Mouse (Mus musculus) MEL (cell line): ENCODE data around the gene Orm2. TPM values are rescaled to one million over a fixed set of nuclear protein-coding genes. Genes with fewer than 3 reads are reported as not detected.

Experiments
- DNase-seq: peaks from one replicate; pipeline ENCODE4 v3.0.0; 2011; ENCODE audit warnings: low read depth, low spot score
- H3K27ac ChIP-seq: 2 replicates; pipeline ENCODE4 v1.5.1; 2012; ENCODE audit warnings: low read depth, mild to moderate bottlenecking, control low read depth, low read length, moderate library complexity; ENCODE audit not compliant: control insufficient read depth
- H3K27me3 ChIP-seq, 2 experiments: fragments of 150-350 bp in 1 of 2; sonication (generic) in 1 of 2; 2 replicates each; pipeline ENCODE4 v1.6.1; 2012; ENCODE audit warnings: low read length in 2 of 2, mild to moderate bottlenecking in 2 of 2, improper control_type of control experiment in 1 of 2, moderate library complexity in 1 of 2; ENCODE audit not compliant: insufficient read depth in 2 of 2, control insufficient read depth in 1 of 2
- H3K36me3 ChIP-seq, 2 experiments: 2 replicates each; pipeline ENCODE4 v1.6.1; 2012 to 2014; ENCODE audit warnings: low read length in 2 of 2, improper control_type of control experiment in 1 of 2, inconsistent platforms in 1 of 2, mild to moderate bottlenecking in 1 of 2; ENCODE audit not compliant: insufficient read depth in 2 of 2, control insufficient read depth in 1 of 2
- H3K4me1 ChIP-seq, 2 experiments: fragments of 150-350 bp in 1 of 2; sonication (generic) in 1 of 2; 2 replicates each; pipeline ENCODE4 v1.6.1; 2012; ENCODE audit warnings: low read length in 2 of 2, improper control_type of control experiment in 1 of 2, mild to moderate bottlenecking in 1 of 2; ENCODE audit not compliant: insufficient read depth in 2 of 2, control insufficient read depth in 1 of 2
- H3K4me3 ChIP-seq, 2 experiments: fragments of 150-350 bp in 1 of 2; sonication (generic) in 1 of 2; 2 replicates each; pipeline ENCODE4 v1.5.1; 2012; ENCODE audit warnings: low read depth in 2 of 2, low read length in 2 of 2, mild to moderate bottlenecking in 2 of 2, moderate library complexity in 2 of 2, control low read depth in 1 of 2, improper control_type of control experiment in 1 of 2; ENCODE audit not compliant: control insufficient read depth in 1 of 2, insufficient read depth in 1 of 2
- H3K79me2 ChIP-seq: 2 replicates; pipeline ENCODE4 v1.6.1; 2012; ENCODE audit warnings: mild to moderate bottlenecking, low read length, moderate library complexity; ENCODE audit not compliant: control insufficient read depth, poor library complexity, insufficient read depth
- H3K9ac ChIP-seq: 2 replicates; pipeline ENCODE4 v1.6.1; 2012; ENCODE audit warnings: low read depth, mild to moderate bottlenecking, control low read depth, low read length, moderate library complexity; ENCODE audit not compliant: control insufficient read depth, poor library complexity, severe bottlenecking
- H3K9me3 ChIP-seq: fragments of 150-350 bp; sonication (generic); replicated peaks from 2 replicates; pipeline ENCODE4 v1.6.1; 2012; ENCODE audit warnings: mild to moderate bottlenecking, low read length, improper control_type of control experiment, moderate library complexity; ENCODE audit not compliant: insufficient read depth
- CHD1 ChIP-seq: IDR thresholded peaks from 2 replicates; pipeline ENCODE4 v1.6.1; 2012; ENCODE audit warnings: low read depth, mild to moderate bottlenecking, inconsistent platforms, low read length, improper control_type of control experiment
- CHD2 ChIP-seq: IDR thresholded peaks from 2 replicates; pipeline ENCODE4 v1.6.1; 2011; ENCODE audit warnings: low read length, improper control_type of control experiment
- E2F4 ChIP-seq: IDR thresholded peaks from 2 replicates; pipeline ENCODE4 v1.6.1; 2011; ENCODE audit warnings: low read depth, low read length, improper control_type of control experiment, borderline replicate concordance
- ELF1 ChIP-seq: IDR thresholded peaks from 2 replicates; pipeline ENCODE4 v1.6.1; 2014; ENCODE audit warnings: low read depth, mild to moderate bottlenecking, inconsistent platforms, low read length, improper control_type of control experiment, moderate library complexity
- ETS1 ChIP-seq: IDR thresholded peaks from 2 replicates; pipeline ENCODE4 v1.6.1; 2012; ENCODE audit warnings: low read depth, mild to moderate bottlenecking, inconsistent platforms, low read length, improper control_type of control experiment, moderate library complexity
- GABPA ChIP-seq: IDR thresholded peaks from 2 replicates; pipeline ENCODE4 v1.6.1; 2012; ENCODE audit warnings: low read depth, mild to moderate bottlenecking, inconsistent platforms, low read length, improper control_type of control experiment, moderate library complexity
- HCFC1 ChIP-seq: IDR thresholded peaks from 2 replicates; pipeline ENCODE4 v1.6.1; 2012; ENCODE audit warnings: low read depth, mild to moderate bottlenecking, inconsistent platforms, low read length, improper control_type of control experiment, moderate library complexity
- MAFK ChIP-seq: IDR thresholded peaks from 2 replicates; pipeline ENCODE4 v1.6.1; 2011; ENCODE audit warnings: low read depth, mild to moderate bottlenecking, low read length, improper control_type of control experiment, borderline replicate concordance
- MAX ChIP-seq: IDR thresholded peaks from 2 replicates; pipeline ENCODE4 v1.6.1; 2011; ENCODE audit warnings: low read length, improper control_type of control experiment
- MEF2A ChIP-seq: IDR thresholded peaks from 2 replicates; pipeline ENCODE4 v1.6.1; 2014; ENCODE audit warnings: low read depth, mild to moderate bottlenecking, inconsistent platforms, low read length, improper control_type of control experiment; ENCODE audit not compliant: poor library complexity, insufficient replicate concordance, severe bottlenecking; ENCODE audit errors: extremely low read depth
- MXI1 ChIP-seq: IDR thresholded peaks from 2 replicates; pipeline ENCODE4 v1.6.1; 2011; ENCODE audit warnings: mild to moderate bottlenecking, low read depth, low read length, improper control_type of control experiment
- MYB ChIP-seq: IDR thresholded peaks from 2 replicates; pipeline ENCODE4 v1.6.1; 2011; ENCODE audit warnings: mild to moderate bottlenecking, low read depth, low read length, improper control_type of control experiment
- MYC ChIP-seq: IDR thresholded peaks from 2 replicates; pipeline ENCODE4 v1.6.1; 2011; ENCODE audit warnings: low read depth, mild to moderate bottlenecking, low read length, improper control_type of control experiment, moderate library complexity
- NRF1 ChIP-seq: IDR thresholded peaks from 2 replicates; pipeline ENCODE4 v1.6.1; 2014; ENCODE audit warnings: low read depth, mild to moderate bottlenecking, inconsistent platforms, low read length, improper control_type of control experiment, moderate library complexity; ENCODE audit not compliant: poor library complexity, insufficient read depth, severe bottlenecking
- POLR2AphosphoS2 ChIP-seq: IDR thresholded peaks from 2 replicates; pipeline ENCODE4 v1.6.1; 2011; ENCODE audit warnings: low read length, improper control_type of control experiment
- RAD21 ChIP-seq: IDR thresholded peaks from 2 replicates; pipeline ENCODE4 v1.6.1; 2011; ENCODE audit warnings: mild to moderate bottlenecking, low read depth, low read length, improper control_type of control experiment
- RCOR1 ChIP-seq: IDR thresholded peaks from 2 replicates; pipeline ENCODE4 v1.6.1; 2012; ENCODE audit warnings: low read depth, mild to moderate bottlenecking, inconsistent platforms, low read length, improper control_type of control experiment
- SIN3A ChIP-seq: IDR thresholded peaks from 2 replicates; pipeline ENCODE4 v1.6.1; 2012; ENCODE audit warnings: low read length, improper control_type of control experiment, inconsistent platforms
- SMC3 ChIP-seq: IDR thresholded peaks from 2 replicates; pipeline ENCODE4 v1.6.1; 2011; ENCODE audit warnings: low read depth, low read length, improper control_type of control experiment
- TAL1 ChIP-seq: IDR thresholded peaks from 2 replicates; pipeline ENCODE4 v1.6.1; 2012; ENCODE audit warnings: mild to moderate bottlenecking, inconsistent platforms, low read length, moderate library complexity, mixed read lengths
- TCF12 ChIP-seq: IDR thresholded peaks from 2 replicates; pipeline ENCODE4 v1.6.1; 2014; ENCODE audit warnings: low read depth, mild to moderate bottlenecking, inconsistent platforms, low read length, improper control_type of control experiment, moderate library complexity
- UBTF ChIP-seq: IDR thresholded peaks from 2 replicates; pipeline ENCODE4 v1.6.1; 2012; ENCODE audit warnings: low read depth, mild to moderate bottlenecking, inconsistent platforms, low read length, improper control_type of control experiment, moderate library complexity, borderline replicate concordance; ENCODE audit not compliant: insufficient read depth
- USF1 ChIP-seq: IDR thresholded peaks from 2 replicates; pipeline ENCODE4 v1.6.1; 2014; ENCODE audit warnings: low read depth, mild to moderate bottlenecking, inconsistent platforms, low read length, improper control_type of control experiment, moderate library complexity
- USF2 ChIP-seq, 2 experiments: IDR thresholded peaks; 2 replicates each; pipeline ENCODE4 v1.6.1; 2011 to 2012; ENCODE audit warnings: improper control_type of control experiment in 2 of 2, low read length in 2 of 2, borderline replicate concordance in 1 of 2, inconsistent platforms in 1 of 2, low read depth in 1 of 2, mild to moderate bottlenecking in 1 of 2; ENCODE audit not compliant: insufficient read depth in 1 of 2
- ZC3H11A ChIP-seq: IDR thresholded peaks from 2 replicates; pipeline ENCODE4 v1.6.1; 2012; ENCODE audit warnings: low read depth, mild to moderate bottlenecking, inconsistent platforms, low read length, improper control_type of control experiment
- ZMIZ1 ChIP-seq: IDR thresholded peaks from 2 replicates; pipeline ENCODE4 v1.6.1; 2012; ENCODE audit warnings: low read depth, mild to moderate bottlenecking, inconsistent platforms, low read length, improper control_type of control experiment, moderate library complexity
- ZNF384 ChIP-seq: IDR thresholded peaks from 2 replicates; pipeline ENCODE4 v1.6.1; 2012; ENCODE audit warnings: low read depth, mild to moderate bottlenecking, inconsistent platforms, low read length, improper control_type of control experiment
- polyA plus RNA-seq, 2 experiments: library from polyadenylated mRNA; stranded (reverse) in 1 of 2; unstranded in 1 of 2; fragments of >175 nt in 1 of 2; fragments of >200 nt in 1 of 2; gene quantifications; 2 replicates each; pipeline versions ENCODE4 v1.2.1 to v1.2.4; 2012; ENCODE audit warnings: low replicate concordance in 2 of 2, low read depth in 1 of 2; ENCODE audit not compliant: insufficient read length in 2 of 2, insufficient read depth in 1 of 2, missing spikeins in 1 of 2
- total RNA-seq: library from RNA; depleted of rRNA; stranded (reverse); fragments of 300-350 nt; gene quantifications from 2 replicates; pipeline ENCODE4 v1.2.3, GENCODE M21; 2012

The Orm2 gene
- total and polyA plus RNA-seq, 3 experiments = not detected

- TF ChIP-seq MYC (no peak), TAL1 (no peak), ZMIZ1 (no peak), ZC3H11A (no peak), CHD2 (no peak), MYB (no peak), ELF1 (no peak)
- no peak overlapping the region for H3K27ac ChIP-seq
- no peak overlapping the region for H3K9ac ChIP-seq
- no peak overlapping the region for H3K4me3 ChIP-seq
- DNase-seq = no peak
- H3K4me1 ChIP-seq = no peaks in the 10 kb centered on the region
- H3K27me3 ChIP-seq = no peaks in the 10 kb centered on the region
- H3K79me2 ChIP-seq = no peaks in the 10 kb centered on the region
- no peaks in the 10 kb centered on the region for H3K36me3 ChIP-seq
- H3K9me3 ChIP-seq = no peaks in the 10 kb centered on the region
Measured at GRCm38 (mm10) chr4:63356981-63357570, 5.2 kb upstream of the Orm2 start.

- Histone ChIP-seq H3K27me3 (no peaks in the 10 kb centered on the region), H3K9ac (no peak overlapping the region), H3K4me1 (no peaks in the 10 kb centered on the region), H3K79me2 (no peaks in the 10 kb centered on the region), H3K36me3 (no peaks in the 10 kb centered on the region), H3K9me3 (no peaks in the 10 kb centered on the region), H3K27ac (no peak overlapping the region), H3K4me3 (no peak overlapping the region)
- DNase-seq = no peak
- no peak for TF ChIP-seq UBTF
- TF ChIP-seq MXI1 = no peak
- no peak for TF ChIP-seq MAFK
- no peak for TF ChIP-seq SMC3
- TF ChIP-seq RCOR1 = no peak
- no peak for TF ChIP-seq ZMIZ1
- TF ChIP-seq MAX = no peak
- TF ChIP-seq TCF12 = no peak
- TF ChIP-seq HCFC1 = no peak
- no peak for TF ChIP-seq ZNF384
Measured at GRCm38 (mm10) chr4:63359861-63360260, 2.4 kb upstream of the Orm2 start.

- Histone ChIP-seq H3K36me3 (peaks cover 0 to under 1% of the 10 kb centered on the region in 2 experiments; a peak in 1 of 4 replicates), H3K9me3 (no peaks in the 10 kb centered on the region)
- DNase-seq = peak; percentile 74
- TF ChIP-seq SIN3A (peak; percentile 27; the same call in 1 of the 2 replicates), E2F4 (no peak), RAD21 (peak; percentile 96), CHD1 (no peak), MEF2A (no peak), CHD2 (no peak), NRF1 (no peak), USF2 (IDR thresholded peaks at IDR 0.05; ENCODE audit: borderline replicate concordance in 1 of 2, insufficient read depth in 1 of 2, low read depth in 1 of 2, low read length in 2 of 2) (no peak), POLR2AphosphoS2 (no peak), GABPA (no peak), ETS1 (no peak), ZC3H11A (peak; percentile 84), USF1 (no peak), MYC (no peak), MYB (no peak)
Measured at GRCm38 (mm10) chr4:63368577-63368976, 6.3 kb downstream of the Orm2 start.

More at GRCm38 (mm10) chr4:63368577-63368976, 6.3 kb downstream of the Orm2 start:
- no peak overlapping the region for H3K27ac ChIP-seq
- no peaks in the 10 kb centered on the region for H3K79me2 ChIP-seq
- no peaks in the 10 kb centered on the region for H3K27me3 ChIP-seq
- H3K9ac ChIP-seq = no peak overlapping the region
- H3K4me1 ChIP-seq = no peaks in the 10 kb centered on the region
- H3K4me3 ChIP-seq = no peak overlapping the region
